Mouse (Mus musculus): ENCODE data around the gene Ctdspl. TPM values are rescaled to one million over a fixed set of nuclear protein-coding genes. Genes with fewer than 3 reads are reported as not detected.

Gene Ctdspl
- polyA plus RNA-seq (2015; fragmentation: Nextera tagmentation; extraction: Ambion mirVana) = 2.7 and 3.0 TPM in 2 replicates

GRCm38 (mm10) chr9:118926111-118926650, at the start of gene Ctdspl:
Gene Ctdspl, plus strand, starts transcription at chr9:118926453.
- Histone ChIP-seq H3K4me2 (peak within 1 kb of the TSS; percentile 99), H3K9ac (peak within 1 kb of the TSS; percentile 85), H3K9me3 (replicated peaks) (no peaks in the 10 kb centered on the region), H3K4me1 (replicated peaks) (peaks cover 52% of the 10 kb centered on the region), H3K27ac (peak within 1 kb of the TSS; percentile 89), H3K4me3 (replicated peaks) (peak within 1 kb of the TSS; percentile 78), H3K36me3 (0 out of 2 replicates have a peak, but pooled peaks cover 6% of the 10 kb centered on the region), H3K27me3 (no peaks in the 10 kb centered on the region)
- under 1% methylated on average over 35 of the region's 73 CpGs for WGBS (ENCODE audit: insufficient replicate concordance)
- peak; percentile 62 for DNase-seq
- peak; percentile 68 for ATAC-seq (ENCODE audit: low read depth)

GRCm38 (mm10) chr9:118876902-118877301, 49.4 kb upstream of the Ctdspl start:
- ATAC-seq (ENCODE audit: low read depth) = no peak
- Histone ChIP-seq H3K27me3 (no peaks in the 10 kb centered on the region), H3K9me3 (replicated peaks) (no peaks in the 10 kb centered on the region), H3K4me2 (no peak overlapping the region), H3K4me3 (replicated peaks) (no peak overlapping the region), H3K4me1 (replicated peaks) (no peaks in the 10 kb centered on the region), H3K9ac (no peak overlapping the region), H3K36me3 (no peaks in the 10 kb centered on the region), H3K27ac (no peak overlapping the region)
- no peak for DNase-seq
- 35% methylated on average over 10 of the region's 10 CpGs for WGBS (ENCODE audit: insufficient replicate concordance)

GRCm38 (mm10) chr9:118877365-118878008, 48.8 kb upstream of the Ctdspl start:
- Histone ChIP-seq H3K9ac (no peak overlapping the region), H3K27me3 (no peaks in the 10 kb centered on the region), H3K36me3 (no peaks in the 10 kb centered on the region), H3K27ac (no peak overlapping the region), H3K4me2 (no peak overlapping the region), H3K4me3 (replicated peaks) (no peak overlapping the region), H3K9me3 (replicated peaks) (no peaks in the 10 kb centered on the region), H3K4me1 (replicated peaks) (no peaks in the 10 kb centered on the region)
- DNase-seq (no peak), ATAC-seq (ENCODE audit: low read depth) (no peak)
- 59% methylated on average over 7 of the region's 7 CpGs for WGBS (ENCODE audit: insufficient replicate concordance)

- H3K4me1 ChIP-seq (replicated peaks) = no peaks in the 10 kb centered on the region
- no peak overlapping the region for H3K4me3 ChIP-seq (replicated peaks)
- no peaks in the 10 kb centered on the region for H3K27me3 ChIP-seq
- DNase-seq = no peak
- H3K27ac ChIP-seq = no peak overlapping the region
- H3K9ac ChIP-seq = no peak overlapping the region
- ATAC-seq (ENCODE audit: low read depth) = no peak
- 80% methylated on average over 11 of the region's 11 CpGs for WGBS (ENCODE audit: insufficient replicate concordance)
- no peaks in the 10 kb centered on the region for H3K9me3 ChIP-seq (replicated peaks)
- no peak overlapping the region for H3K4me2 ChIP-seq
- H3K36me3 ChIP-seq = no peaks in the 10 kb centered on the region
These were observed 47.7 kb upstream of the Ctdspl start for GRCm38 (mm10) chr9:118878596-118878995.

GRCm38 (mm10) chr9:118881281-118881945, 44.8 kb upstream of the Ctdspl start:
- 56% methylated on average over 7 of the region's 7 CpGs for WGBS (ENCODE audit: insufficient replicate concordance)

GRCm38 (mm10) chr9:118881946-118882284, 44.3 kb upstream of the Ctdspl start:
- DNase-seq (no peak), ATAC-seq (ENCODE audit: low read depth) (no peak)
- no peak overlapping the region for H3K4me2 ChIP-seq
- 67% methylated on average over 6 of the region's 6 CpGs for WGBS (ENCODE audit: insufficient replicate concordance)
- no peaks in the 10 kb centered on the region for H3K9me3 ChIP-seq (replicated peaks)
- no peak overlapping the region for H3K9ac ChIP-seq
- no peak overlapping the region for H3K4me3 ChIP-seq (replicated peaks)
- H3K27ac ChIP-seq = no peak overlapping the region
- no peaks in the 10 kb centered on the region for H3K27me3 ChIP-seq
- no peaks in the 10 kb centered on the region for H3K4me1 ChIP-seq (replicated peaks)
- H3K36me3 ChIP-seq = no peaks in the 10 kb centered on the region

More at GRCm38 (mm10) chr9:118881281-118881945, 44.8 kb upstream of the Ctdspl start:
- no peak overlapping the region for H3K4me3 ChIP-seq (replicated peaks)
- H3K9ac ChIP-seq = no peak overlapping the region
- no peaks in the 10 kb centered on the region for H3K36me3 ChIP-seq
- DNase-seq (no peak), ATAC-seq (ENCODE audit: low read depth) (no peak)
- H3K27ac ChIP-seq = no peak overlapping the region
- no peak overlapping the region for H3K4me2 ChIP-seq
- H3K9me3 ChIP-seq (replicated peaks) = no peaks in the 10 kb centered on the region
- no peaks in the 10 kb centered on the region for H3K4me1 ChIP-seq (replicated peaks)
- H3K27me3 ChIP-seq = no peaks in the 10 kb centered on the region

GRCm38 (mm10) chr9:118883150-118883549, 43.1 kb upstream of the Ctdspl start:
- H3K4me3 ChIP-seq (replicated peaks) = no peak overlapping the region
- DNase-seq (no peak), ATAC-seq (ENCODE audit: low read depth) (no peak)
- H3K9ac ChIP-seq = no peak overlapping the region
- H3K36me3 ChIP-seq = no peaks in the 10 kb centered on the region
- no peaks in the 10 kb centered on the region for H3K4me1 ChIP-seq (replicated peaks)
- 45% methylated on average over 7 of the region's 7 CpGs for WGBS (ENCODE audit: insufficient replicate concordance)
- no peak overlapping the region for H3K27ac ChIP-seq
- no peaks in the 10 kb centered on the region for H3K9me3 ChIP-seq (replicated peaks)
- H3K27me3 ChIP-seq = no peaks in the 10 kb centered on the region
- H3K4me2 ChIP-seq = no peak overlapping the region

- Histone ChIP-seq H3K9me3 (replicated peaks) (no peaks in the 10 kb centered on the region), H3K4me3 (replicated peaks) (no peak overlapping the region), H3K4me2 (no peak overlapping the region), H3K9ac (no peak overlapping the region), H3K36me3 (no peaks in the 10 kb centered on the region), H3K27me3 (no peaks in the 10 kb centered on the region), H3K4me1 (replicated peaks) (no peaks in the 10 kb centered on the region), H3K27ac (no peak overlapping the region)
- WGBS (ENCODE audit: insufficient replicate concordance) = 57% methylated on average over 6 of the region's 6 CpGs
- DNase-seq (no peak), ATAC-seq (ENCODE audit: low read depth) (no peak)
These were observed 40.5 kb upstream of the Ctdspl start for GRCm38 (mm10) chr9:118885785-118886184.

- DNase-seq (no peak), ATAC-seq (ENCODE audit: low read depth) (no peak)
- H3K4me1 ChIP-seq (replicated peaks) = no peaks in the 10 kb centered on the region
- no peak overlapping the region for H3K4me3 ChIP-seq (replicated peaks)
- no peaks in the 10 kb centered on the region for H3K9me3 ChIP-seq (replicated peaks)
- H3K4me2 ChIP-seq = no peak overlapping the region
- H3K36me3 ChIP-seq = no peaks in the 10 kb centered on the region
- H3K9ac ChIP-seq = no peak overlapping the region
- H3K27me3 ChIP-seq = no peaks in the 10 kb centered on the region
- 69% methylated on average over 7 of the region's 7 CpGs for WGBS (ENCODE audit: insufficient replicate concordance)
- no peak overlapping the region for H3K27ac ChIP-seq
These were observed 39.1 kb upstream of the Ctdspl start for GRCm38 (mm10) chr9:118887201-118887600.

GRCm38 (mm10) chr9:118887734-118888133, 38.5 kb upstream of the Ctdspl start:
- no peak for DNase-seq
- H3K27ac ChIP-seq = no peak overlapping the region
- no peaks in the 10 kb centered on the region for H3K36me3 ChIP-seq
- H3K4me3 ChIP-seq (replicated peaks) = no peak overlapping the region
- 78% methylated on average over 8 of the region's 8 CpGs for WGBS (ENCODE audit: insufficient replicate concordance)
- no peak for ATAC-seq (ENCODE audit: low read depth)
- no peaks in the 10 kb centered on the region for H3K27me3 ChIP-seq
- H3K9me3 ChIP-seq (replicated peaks) = no peaks in the 10 kb centered on the region
- no peak overlapping the region for H3K4me2 ChIP-seq
- no peak overlapping the region for H3K9ac ChIP-seq
- H3K4me1 ChIP-seq (replicated peaks) = no peaks in the 10 kb centered on the region

GRCm38 (mm10) chr9:118890149-118890548, 36.1 kb upstream of the Ctdspl start:
- H3K27ac ChIP-seq = no peak overlapping the region
- H3K27me3 ChIP-seq = no peaks in the 10 kb centered on the region
- no peaks in the 10 kb centered on the region for H3K4me1 ChIP-seq (replicated peaks)
- no peaks in the 10 kb centered on the region for H3K9me3 ChIP-seq (replicated peaks)
- no peak overlapping the region for H3K4me3 ChIP-seq (replicated peaks)
- H3K9ac ChIP-seq = no peak overlapping the region
- H3K4me2 ChIP-seq = no peak overlapping the region
- DNase-seq (no peak), ATAC-seq (ENCODE audit: low read depth) (no peak)
- WGBS (ENCODE audit: insufficient replicate concordance) = 41% methylated on average over 4 of the region's 4 CpGs
- H3K36me3 ChIP-seq = no peaks in the 10 kb centered on the region

GRCm38 (mm10) chr9:118890645-118891044, 35.6 kb upstream of the Ctdspl start:
- Histone ChIP-seq H3K27me3 (no peaks in the 10 kb centered on the region), H3K9ac (no peak overlapping the region), H3K4me2 (no peak overlapping the region), H3K27ac (no peak overlapping the region), H3K9me3 (replicated peaks) (no peaks in the 10 kb centered on the region), H3K4me3 (replicated peaks) (no peak overlapping the region), H3K36me3 (no peaks in the 10 kb centered on the region), H3K4me1 (replicated peaks) (no peaks in the 10 kb centered on the region)
- WGBS (ENCODE audit: insufficient replicate concordance) = 67% methylated on average over 2 of the region's 2 CpGs
- no peak for ATAC-seq (ENCODE audit: low read depth)
- no peak for DNase-seq
